Mouse (Mus musculus): ENCODE results near the gene 4930562C15Rik.

Gene 4930562C15Rik

DNA sequence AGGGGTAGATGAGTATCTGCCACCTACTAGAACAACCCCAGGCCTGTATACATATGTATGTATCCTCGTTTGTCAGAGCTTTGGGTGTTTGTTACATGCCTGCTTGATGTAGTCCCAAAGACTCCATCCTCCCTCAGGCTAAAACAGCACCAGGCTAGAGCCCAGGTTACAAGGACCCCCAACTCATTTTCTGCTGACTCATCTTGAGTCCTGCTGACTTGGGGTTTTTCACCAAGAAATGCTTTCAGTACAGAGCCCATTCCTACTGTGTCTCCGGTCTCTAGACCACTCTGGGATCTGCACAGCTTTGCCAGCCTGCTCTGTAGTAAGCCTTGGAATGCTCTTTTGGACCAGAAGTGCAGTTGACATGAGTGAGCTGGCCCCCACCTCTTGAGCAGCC, 81.4 kb downstream of the 4930562C15Rik start:
- DNase-seq (ENCODE audit: low spot score) = no peak

All from embryo, embryonic 10.5 days (tissue).